Mouse (Mus musculus): Measurements from ENCODE around the gene Chka.
A peak's percentile ranks its signal among the peaks of the same experiment; 100 is the strongest.

Chka gene

DNA sequence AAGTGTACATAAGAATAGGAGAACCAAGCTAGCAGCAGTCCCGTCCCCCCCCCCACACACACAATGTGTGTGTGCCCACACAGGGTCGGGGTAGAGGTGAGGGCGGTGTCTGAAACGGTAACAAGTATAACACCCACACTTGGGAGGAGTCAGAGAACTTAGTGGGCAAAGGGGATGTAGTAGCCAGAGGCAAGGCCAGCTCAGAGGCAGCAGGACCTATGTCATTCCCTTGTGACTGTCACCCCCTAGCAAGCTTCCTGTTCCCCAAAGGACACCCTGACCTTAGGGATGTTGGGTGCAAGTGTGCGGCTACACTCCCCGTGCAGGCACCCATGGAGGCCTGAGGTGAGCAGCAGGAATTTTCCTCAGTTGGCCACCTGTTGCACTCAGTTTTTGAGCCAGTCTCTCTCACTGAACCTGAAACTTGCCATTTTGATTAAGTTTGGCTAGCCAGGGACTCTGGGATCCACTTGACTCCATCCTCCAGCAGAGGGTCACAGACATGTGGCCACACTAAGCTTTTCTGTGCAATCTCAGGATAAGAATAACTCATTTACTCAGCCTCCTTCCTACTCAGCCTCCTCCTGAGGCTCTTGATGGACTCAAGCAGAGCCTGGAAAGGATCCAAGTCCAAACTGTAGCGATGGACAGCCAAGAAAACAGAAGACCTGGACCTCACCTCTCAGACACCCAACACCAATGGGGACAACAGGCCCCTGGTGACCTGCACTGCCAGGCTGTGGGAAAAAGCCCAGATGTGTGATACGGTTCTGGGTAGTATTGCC lies 56.5 kb downstream of the Chka start:
- no peak for DNase-seq (ENCODE audit: low read depth, low spot score)
- Histone ChIP-seq H3K36me3 (ENCODE audit: control insufficient read depth, insufficient read depth, low read length, poor library complexity, severe bottlenecking) (peaks cover 17% of the 10 kb centered on the region), H3K27me3 (ENCODE audit: control insufficient read depth, insufficient read depth, low read length, poor library complexity, severe bottlenecking) (no peaks in the 10 kb centered on the region)

DNA sequence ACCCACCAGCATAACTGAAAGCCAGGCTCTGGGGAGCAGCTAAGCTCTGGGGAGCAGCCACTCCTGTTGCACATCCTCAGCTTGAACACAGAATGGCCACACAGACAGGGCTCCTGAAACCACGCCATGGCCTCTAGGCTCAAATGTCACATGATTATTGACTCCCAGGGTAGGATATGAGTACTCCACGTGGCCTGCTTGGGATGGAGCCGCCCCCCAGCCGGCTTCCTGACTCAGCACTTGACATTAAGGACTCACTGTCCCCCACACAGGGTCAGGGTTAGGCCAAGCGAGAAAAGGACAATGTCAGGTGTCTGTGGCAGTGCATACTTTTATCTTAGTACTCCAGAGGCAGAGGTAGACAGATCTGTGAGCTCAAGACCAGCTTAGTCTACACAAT lies 58.6 kb downstream of the Chka start:
- no peak for DNase-seq (ENCODE audit: low read depth, low spot score)
- H3K27me3 ChIP-seq (ENCODE audit: control insufficient read depth, insufficient read depth, low read length, poor library complexity, severe bottlenecking): no peaks in the 10 kb centered on the region
- peaks cover 13% of the 10 kb centered on the region; the same call in 1 of the 2 replicates for H3K36me3 ChIP-seq (ENCODE audit: control insufficient read depth, insufficient read depth, low read length, poor library complexity, severe bottlenecking)

- no peaks in the 10 kb centered on the region for H3K27me3 ChIP-seq (ENCODE audit: control insufficient read depth, insufficient read depth, low read length, poor library complexity, severe bottlenecking)
- peaks cover 13% of the 10 kb centered on the region; the same call in 1 of the 2 replicates for H3K36me3 ChIP-seq (ENCODE audit: control insufficient read depth, insufficient read depth, low read length, poor library complexity, severe bottlenecking)
Observed at GRCm38 (mm10) chr19:3912337-3913204, 61.0 kb downstream of the Chka start, which contains the start of gene Ndufs8. TSS of gene Ndufs8 (minus strand) at chr19:3912774.

GRCm38 (mm10) chr19:3913692-3914091 lies 62.1 kb downstream of the Chka start:
- Histone ChIP-seq H3K36me3 (ENCODE audit: control insufficient read depth, insufficient read depth, low read length, poor library complexity, severe bottlenecking) (peaks cover 13% of the 10 kb centered on the region; the same call in 1 of the 2 replicates), H3K27me3 (ENCODE audit: control insufficient read depth, insufficient read depth, low read length, poor library complexity, severe bottlenecking) (no peaks in the 10 kb centered on the region)
- DNase-seq (ENCODE audit: low read depth, low spot score): no peak

More at GRCm38 (mm10) chr19:3912337-3913204, 61.0 kb downstream of the Chka start, which contains the start of gene Ndufs8:
- DNase-seq (ENCODE audit: low read depth, low spot score): peak; percentile 97

DNA sequence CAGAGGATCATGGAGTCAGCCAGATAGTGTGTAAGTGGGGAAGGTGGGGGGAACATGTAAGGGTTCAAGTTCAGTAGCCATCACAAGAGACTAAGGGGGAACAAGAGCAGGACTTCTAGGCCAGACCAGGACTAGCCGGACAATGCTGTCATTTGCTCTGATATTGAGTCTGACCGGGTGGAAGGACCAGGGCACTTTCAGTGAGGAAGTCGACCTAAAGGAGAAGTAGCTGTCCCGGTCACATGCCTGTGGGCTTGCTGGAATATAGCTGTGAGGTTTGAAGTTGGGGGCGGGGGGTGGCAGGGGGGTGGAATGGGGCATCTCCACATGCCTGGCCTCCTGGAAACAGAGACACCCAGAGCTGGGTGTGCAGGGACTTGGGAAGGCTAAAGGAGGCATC lies 63.0 kb downstream of the Chka start:
- Histone ChIP-seq H3K36me3 (ENCODE audit: control insufficient read depth, insufficient read depth, low read length, poor library complexity, severe bottlenecking) (peaks cover 10% of the 10 kb centered on the region; the same call in 1 of the 2 replicates), H3K27me3 (ENCODE audit: control insufficient read depth, insufficient read depth, low read length, poor library complexity, severe bottlenecking) (no peaks in the 10 kb centered on the region)
- DNase-seq (ENCODE audit: low read depth, low spot score): no peak

- no peak for DNase-seq (ENCODE audit: low read depth, low spot score)
Observed at GRCm38 (mm10) chr19:3916727-3917126, 65.2 kb downstream of the Chka start.

GRCm38 (mm10) chr19:3919928-3920327 lies 68.4 kb downstream of the Chka start:
- DNase-seq (ENCODE audit: low read depth, low spot score): no peak

More at GRCm38 (mm10) chr19:3916727-3917126, 65.2 kb downstream of the Chka start:
- Histone ChIP-seq H3K27me3 (ENCODE audit: control insufficient read depth, insufficient read depth, low read length, poor library complexity, severe bottlenecking) (no peaks in the 10 kb centered on the region), H3K36me3 (ENCODE audit: control insufficient read depth, insufficient read depth, low read length, poor library complexity, severe bottlenecking) (no peaks in the 10 kb centered on the region)

GRCm38 (mm10) chr19:3922661-3923371 lies 71.2 kb downstream of the Chka start:
- peak; percentile 56 for DNase-seq (ENCODE audit: low read depth, low spot score)
- no peaks in the 10 kb centered on the region for H3K36me3 ChIP-seq (ENCODE audit: control insufficient read depth, insufficient read depth, low read length, poor library complexity, severe bottlenecking)
- no peaks in the 10 kb centered on the region for H3K27me3 ChIP-seq (ENCODE audit: control insufficient read depth, insufficient read depth, low read length, poor library complexity, severe bottlenecking)

More at GRCm38 (mm10) chr19:3919928-3920327, 68.4 kb downstream of the Chka start:
- Histone ChIP-seq H3K36me3 (ENCODE audit: control insufficient read depth, insufficient read depth, low read length, poor library complexity, severe bottlenecking) (no peaks in the 10 kb centered on the region), H3K27me3 (ENCODE audit: control insufficient read depth, insufficient read depth, low read length, poor library complexity, severe bottlenecking) (no peaks in the 10 kb centered on the region)

- no peaks in the 10 kb centered on the region for H3K36me3 ChIP-seq (ENCODE audit: control insufficient read depth, insufficient read depth, low read length, poor library complexity, severe bottlenecking)
Observed at GRCm38 (mm10) chr19:3923586-3923985, 72.0 kb downstream of the Chka start.

GRCm38 (mm10) chr19:3924190-3924589 lies 72.6 kb downstream of the Chka start:
- Histone ChIP-seq H3K36me3 (ENCODE audit: control insufficient read depth, insufficient read depth, low read length, poor library complexity, severe bottlenecking) (no peaks in the 10 kb centered on the region), H3K27me3 (ENCODE audit: control insufficient read depth, insufficient read depth, low read length, poor library complexity, severe bottlenecking) (no peaks in the 10 kb centered on the region)
- DNase-seq (ENCODE audit: low read depth, low spot score): no peak

More at GRCm38 (mm10) chr19:3923586-3923985, 72.0 kb downstream of the Chka start:
- no peaks in the 10 kb centered on the region for H3K27me3 ChIP-seq (ENCODE audit: control insufficient read depth, insufficient read depth, low read length, poor library complexity, severe bottlenecking)
- peak; percentile 61 for DNase-seq (ENCODE audit: low read depth, low spot score)

- H3K27me3 ChIP-seq (ENCODE audit: control insufficient read depth, insufficient read depth, low read length, poor library complexity, severe bottlenecking): no peaks in the 10 kb centered on the region
- DNase-seq (ENCODE audit: low read depth, low spot score): no peak
- no peaks in the 10 kb centered on the region for H3K36me3 ChIP-seq (ENCODE audit: control insufficient read depth, insufficient read depth, low read length, poor library complexity, severe bottlenecking)
Observed at GRCm38 (mm10) chr19:3924868-3925267, 73.3 kb downstream of the Chka start.

- no peaks in the 10 kb centered on the region for H3K36me3 ChIP-seq (ENCODE audit: control insufficient read depth, insufficient read depth, low read length, poor library complexity, severe bottlenecking)
- no peak for DNase-seq (ENCODE audit: low read depth, low spot score)
- no peaks in the 10 kb centered on the region for H3K27me3 ChIP-seq (ENCODE audit: control insufficient read depth, insufficient read depth, low read length, poor library complexity, severe bottlenecking)
Observed at GRCm38 (mm10) chr19:3925859-3926258, 74.3 kb downstream of the Chka start.

DNA sequence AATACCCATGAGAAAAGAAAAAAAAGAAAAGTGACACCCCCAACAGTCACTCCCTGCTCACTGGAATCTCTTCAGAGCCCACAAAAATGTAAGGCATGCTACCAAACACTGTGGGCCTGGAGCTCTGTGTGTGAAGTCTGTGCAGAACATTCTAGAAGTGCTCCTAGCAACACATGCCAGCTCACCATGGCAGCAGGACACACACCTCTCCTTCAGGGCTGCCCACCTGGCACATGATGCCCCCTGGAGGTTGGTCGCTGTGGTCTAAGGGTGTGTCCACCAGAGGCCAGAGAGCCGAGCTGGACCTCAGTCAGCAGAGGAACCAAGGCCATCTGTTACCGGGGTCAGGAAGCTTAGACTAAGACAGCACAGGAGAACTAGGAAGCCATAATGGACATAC lies 74.7 kb downstream of the Chka start:
- no peak for DNase-seq (ENCODE audit: low read depth, low spot score)
- no peaks in the 10 kb centered on the region for H3K36me3 ChIP-seq (ENCODE audit: control insufficient read depth, insufficient read depth, low read length, poor library complexity, severe bottlenecking)
- no peaks in the 10 kb centered on the region for H3K27me3 ChIP-seq (ENCODE audit: control insufficient read depth, insufficient read depth, low read length, poor library complexity, severe bottlenecking)

GRCm38 (mm10) chr19:3926685-3927084 lies 75.1 kb downstream of the Chka start:
- no peaks in the 10 kb centered on the region for H3K36me3 ChIP-seq (ENCODE audit: control insufficient read depth, insufficient read depth, low read length, poor library complexity, severe bottlenecking)
- H3K27me3 ChIP-seq (ENCODE audit: control insufficient read depth, insufficient read depth, low read length, poor library complexity, severe bottlenecking): no peaks in the 10 kb centered on the region
- DNase-seq (ENCODE audit: low read depth, low spot score): no peak

All from splenic B cell, adult 2 months (primary cell).